Mouse (Mus musculus) liver, embryonic 15.5 days (tissue): Measurements from ENCODE around the gene Grid2ip. TPM values are rescaled to one million over a fixed set of nuclear protein-coding genes. Genes with fewer than 3 reads are reported as not detected.

Experiments
- ATAC-seq: fragments of 200-750 bp; cut with Nextera tagmentation; 2 replicates; pipeline ENCODE4 v1.8.0; 2017; ENCODE audit warnings: moderate number of reproducible peaks, mild to moderate bottlenecking, moderate library complexity; ENCODE audit not compliant: insufficient read depth
- H3K27ac ChIP-seq: fragments of 300-500 bp; sonication (generic); replicated peaks from 2 replicates; pipeline ENCODE4 v1.5.1; 2015; ENCODE audit warnings: mild to moderate bottlenecking, inconsistent platforms
- H3K27me3 ChIP-seq: fragments of 300-500 bp; sonication (generic); 2 replicates; pipeline ENCODE4 v1.6.1; 2015; ENCODE audit warnings: mild to moderate bottlenecking, inconsistent platforms
- H3K36me3 ChIP-seq: fragments of 300-500 bp; sonication (generic); replicated peaks from 2 replicates; pipeline ENCODE4 v1.6.1; 2015; ENCODE audit warnings: moderate library complexity, mild to moderate bottlenecking, inconsistent platforms
- H3K4me1 ChIP-seq: fragments of 300-500 bp; sonication (generic); replicated peaks from 2 replicates; pipeline ENCODE4 v1.6.1; 2015; ENCODE audit warnings: inconsistent platforms
- H3K4me2 ChIP-seq: fragments of 300-500 bp; sonication (generic); 2 replicates; pipeline ENCODE4 v1.6.1; 2015; ENCODE audit warnings: moderate library complexity, mild to moderate bottlenecking, inconsistent platforms
- H3K4me3 ChIP-seq: fragments of 300-500 bp; sonication (generic); replicated peaks from 2 replicates; pipeline ENCODE4 v1.5.1; 2015; ENCODE audit warnings: mild to moderate bottlenecking, inconsistent platforms
- H3K9ac ChIP-seq: fragments of 300-500 bp; sonication (generic); 2 replicates; pipeline ENCODE4 v1.6.1; 2015; ENCODE audit warnings: moderate library complexity, mild to moderate bottlenecking, inconsistent platforms
- H3K9me3 ChIP-seq: fragments of 300-500 bp; sonication (generic); replicated peaks from 2 replicates; pipeline ENCODE4 v1.6.1; 2016; ENCODE audit warnings: inconsistent platforms
- WGBS: fragments of 180-500 bp; shearing (Covaris S2); methylation state at CpG from one replicate; pipeline ENCODE4 v1.1.7; 2015; ENCODE audit warnings: mixed read lengths; ENCODE audit not compliant: insufficient replicate concordance; 5-methylcytosine and 5-hydroxymethylcytosine counted together
- polyA plus RNA-seq: library from polyadenylated mRNA; unstranded; fragments of >200 nt; fragmentation: Nextera tagmentation; extraction: Ambion mirVana; gene quantifications from 2 replicates; pipeline ENCODE4 v1.2.1, GENCODE M21; 2015

The Grid2ip gene
- polyA plus RNA-seq, 1 experiment from 2014 or later = not detected

DNA sequence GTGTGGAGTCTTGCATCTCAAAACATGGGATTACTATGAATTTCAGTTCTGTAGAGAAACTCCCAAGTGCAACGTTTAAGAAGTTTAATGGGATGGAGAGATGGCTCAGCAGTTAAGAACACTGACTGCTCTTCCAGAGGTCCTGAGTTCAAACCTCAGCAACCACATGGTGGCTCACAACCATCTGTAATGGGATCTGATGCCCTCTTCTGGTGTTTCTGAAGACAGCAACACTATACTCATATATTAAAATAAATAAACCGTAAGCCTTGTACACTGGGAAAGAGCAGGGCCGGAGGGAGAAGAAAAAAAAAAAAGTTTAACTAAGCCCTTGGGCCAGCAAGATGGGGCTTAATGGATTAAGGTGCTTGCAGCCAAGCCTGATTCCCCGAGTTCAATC lies 65.9 kb downstream of the Grid2ip start:
- WGBS = 75% methylated on average over 4 of the region's 4 CpGs
- no peak for ATAC-seq
- no peak overlapping the region for H3K27ac ChIP-seq
- no peak overlapping the region for H3K9ac ChIP-seq
- no peak overlapping the region for H3K4me2 ChIP-seq
- no peaks in the 10 kb centered on the region for H3K4me1 ChIP-seq
- no peak overlapping the region for H3K4me3 ChIP-seq
- no peaks in the 10 kb centered on the region for H3K27me3 ChIP-seq
- H3K9me3 ChIP-seq = no peaks in the 10 kb centered on the region
- H3K36me3 ChIP-seq = peaks cover 43% of the 10 kb centered on the region

DNA sequence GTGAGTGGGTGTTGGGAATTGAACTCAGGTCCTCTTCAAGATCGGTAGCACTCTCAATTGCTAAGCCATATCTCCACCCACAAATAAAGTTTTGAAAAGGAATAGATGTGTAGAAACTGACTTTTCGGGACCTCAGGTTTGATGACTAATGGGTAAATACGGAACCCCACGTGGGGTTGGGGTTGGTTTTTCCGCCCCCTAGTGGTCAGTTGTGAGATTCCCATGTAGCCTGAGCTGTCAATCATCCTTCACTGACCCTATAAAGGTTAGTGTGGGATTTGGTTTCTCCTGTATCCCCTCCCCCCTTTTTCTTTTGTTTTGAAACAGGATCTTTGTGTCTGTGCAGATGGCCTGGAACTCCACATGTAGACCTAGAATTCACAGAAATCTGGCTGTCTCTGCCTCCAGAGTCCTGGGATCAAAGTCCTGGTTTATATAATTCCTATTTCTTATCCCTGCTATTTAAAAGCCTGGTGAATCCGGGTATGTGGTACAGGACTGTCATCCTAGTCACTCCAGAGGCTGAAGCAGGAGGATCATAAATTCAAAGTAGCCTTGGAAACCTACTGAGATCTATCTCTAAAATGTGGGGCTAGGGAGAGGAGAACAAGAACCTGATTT lies 66.9 kb downstream of the Grid2ip start:
- 16% methylated on average over 6 of the region's 6 CpGs for WGBS
- no peaks in the 10 kb centered on the region for H3K9me3 ChIP-seq

DNA sequence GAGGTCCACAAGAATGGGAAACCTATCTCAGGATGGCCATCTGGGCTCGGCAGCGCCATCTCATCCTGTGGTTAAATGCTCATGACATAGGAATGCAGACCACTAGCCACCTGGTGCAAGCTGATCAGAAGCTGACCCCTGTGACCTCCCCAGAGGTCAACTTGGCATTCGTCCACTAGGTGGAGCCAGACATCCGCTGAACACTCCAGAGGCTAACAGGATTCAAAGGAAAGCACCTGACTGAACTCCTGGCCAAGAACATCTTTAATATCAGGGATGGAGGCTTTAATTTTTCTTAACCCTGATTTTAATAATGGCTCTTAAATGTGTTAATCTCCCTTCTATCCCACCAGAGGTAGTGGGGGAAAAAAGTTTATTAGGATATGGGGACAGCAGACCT lies 77.3 kb downstream of the Grid2ip start:
- Histone ChIP-seq H3K4me3 (no peak overlapping the region), H3K9me3 (no peaks in the 10 kb centered on the region), H3K4me1 (no peaks in the 10 kb centered on the region), H3K27ac (no peak overlapping the region), H3K27me3 (no peaks in the 10 kb centered on the region), H3K4me2 (no peak overlapping the region), H3K36me3 (no peaks in the 10 kb centered on the region), H3K9ac (no peak overlapping the region)
- WGBS = 0% methylated on average over 4 of the region's 4 CpGs
- ATAC-seq = no peak

More for the DNA sequence above, 66.9 kb downstream of the Grid2ip start:
- Histone ChIP-seq H3K4me1 (no peaks in the 10 kb centered on the region), H3K4me3 (no peak overlapping the region), H3K27ac (no peak overlapping the region), H3K9ac (no peak overlapping the region), H3K36me3 (peaks cover 33% of the 10 kb centered on the region), H3K4me2 (no peak overlapping the region), H3K27me3 (no peaks in the 10 kb centered on the region)
- no peak; the same call in 1 of the 2 replicates for ATAC-seq

DNA sequence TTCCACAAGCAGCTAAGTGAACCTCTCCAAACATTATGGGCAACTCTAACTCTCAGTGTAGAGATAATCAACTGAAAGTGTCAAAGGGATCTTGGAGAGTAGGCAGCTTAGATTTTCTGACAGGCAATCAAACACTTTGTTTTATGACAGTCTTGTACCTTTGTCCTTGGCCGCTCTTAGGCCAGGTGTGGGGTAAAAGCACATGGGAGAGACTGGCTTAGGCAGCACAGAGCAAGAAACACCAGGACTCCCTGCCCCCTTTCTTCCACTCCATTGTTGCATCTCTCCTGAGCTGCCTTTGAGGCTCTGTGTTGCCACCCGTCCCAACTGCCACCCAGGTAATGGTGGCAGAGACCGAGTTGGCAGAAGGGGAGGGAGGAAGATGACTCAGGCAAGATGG lies 84.2 kb downstream of the Grid2ip start:
- Histone ChIP-seq H3K27me3 (no peaks in the 10 kb centered on the region), H3K4me2 (no peak overlapping the region), H3K27ac (no peak overlapping the region), H3K9ac (no peak overlapping the region), H3K9me3 (no peaks in the 10 kb centered on the region), H3K4me3 (no peak overlapping the region), H3K4me1 (no peaks in the 10 kb centered on the region), H3K36me3 (no peaks in the 10 kb centered on the region)
- 55% methylated on average over 3 of the region's 3 CpGs for WGBS
- no peak for ATAC-seq

DNA sequence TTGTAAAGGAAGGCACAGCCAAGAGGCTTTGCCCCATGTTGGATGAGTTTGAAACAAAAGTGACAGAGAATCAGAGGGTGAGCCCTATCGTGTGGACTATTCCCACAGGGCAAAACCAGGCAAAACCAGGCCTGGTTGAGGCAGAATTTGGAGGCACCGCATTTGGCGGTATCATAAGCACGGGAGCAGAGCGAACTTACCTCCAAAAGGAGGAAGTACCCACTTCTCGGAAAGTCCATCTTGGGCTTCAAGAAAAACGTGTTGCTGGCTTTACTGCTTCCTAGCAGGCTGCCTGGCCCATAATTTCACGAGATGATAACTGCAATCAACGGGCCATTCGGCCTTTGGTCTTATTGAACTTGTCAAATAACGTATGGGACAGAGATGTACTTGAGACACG lies 84.6 kb downstream of the Grid2ip start:
- no peaks in the 10 kb centered on the region for H3K36me3 ChIP-seq
- WGBS = 58% methylated on average over 12 of the region's 12 CpGs
- no peak for ATAC-seq
- no peaks in the 10 kb centered on the region for H3K27me3 ChIP-seq
- H3K4me3 ChIP-seq = no peak overlapping the region
- no peaks in the 10 kb centered on the region for H3K4me1 ChIP-seq
- H3K27ac ChIP-seq = no peak overlapping the region
- H3K4me2 ChIP-seq = no peak overlapping the region
- H3K9me3 ChIP-seq = no peaks in the 10 kb centered on the region
- no peak overlapping the region for H3K9ac ChIP-seq

Other genes starting within 250 kb of the Grid2ip start
- 13.2 and 13.9 TPM in 2 replicates for gene Rnf216, start 244.3 kb upstream of the Grid2ip start, polyA plus RNA-seq
- not detected in 2 replicates for gene Olfr718-ps1, start 209.8 kb upstream of the Grid2ip start, polyA plus RNA-seq
- gene Rbak, start 176.6 kb upstream of the Grid2ip start, polyA plus RNA-seq = 1.3 TPM in 2 replicates
- gene Spdye4b, start 176.3 kb upstream of the Grid2ip start, polyA plus RNA-seq = not detected in 2 replicates
- gene Spdye4a, start 130.4 kb upstream of the Grid2ip start, polyA plus RNA-seq = not detected in 2 replicates
- gene Zfp12, start 122.2 kb upstream of the Grid2ip start, polyA plus RNA-seq = 1.6 and 1.8 TPM in 2 replicates
- 0.23 and 0.44 TPM in 2 replicates for gene Zfp316, start 87.3 kb upstream of the Grid2ip start, polyA plus RNA-seq
- not detected in 2 replicates for gene Zfp853, start 63.7 kb upstream of the Grid2ip start, polyA plus RNA-seq
- 21.8 and 23.2 TPM in 2 replicates for gene E130309D02Rik, start 42.0 kb upstream of the Grid2ip start, polyA plus RNA-seq
- gene Zdhhc4, start 28.1 kb upstream of the Grid2ip start, polyA plus RNA-seq = 24.9 and 26.1 TPM in 2 replicates
- gene Kdelr2, start 46.5 kb downstream of the Grid2ip start, polyA plus RNA-seq = 134 and 140 TPM in 2 replicates
- gene Daglb, start 107.2 kb downstream of the Grid2ip start, polyA plus RNA-seq = 8.3 and 9.3 TPM in 2 replicates
- 155 and 162 TPM in 2 replicates for gene Rac1, start 170.7 kb downstream of the Grid2ip start, polyA plus RNA-seq